Mouse (Mus musculus) hindbrain, embryonic 11.5 days (tissue): ENCODE results near the gene Pom121l2. TPM values are rescaled to one million over a fixed set of nuclear protein-coding genes. Genes with fewer than 3 reads are reported as not detected.

Source experiments
- ATAC-seq: fragments of 200-750 bp; cut with Nextera tagmentation; 2 replicates; pipeline ENCODE4 v1.8.0; 2017; ENCODE audit warnings: mild to moderate bottlenecking, moderate TSS enrichment, moderate library complexity; ENCODE audit not compliant: low FRiP score
- DNase-seq: peaks from one replicate; pipeline ENCODE4 v3.0.0-alpha.2; 2015; ENCODE audit warnings: low spot score
- H3K27ac ChIP-seq: fragments of 300-500 bp; sonication (generic); 2 replicates; pipeline ENCODE4 v1.5.1; 2014; ENCODE audit warnings: mild to moderate bottlenecking, low read depth, low read length
- H3K27me3 ChIP-seq: fragments of 300-500 bp; sonication (generic); 2 replicates; pipeline ENCODE4 v1.6.1; 2014; ENCODE audit warnings: mild to moderate bottlenecking, low read length, moderate library complexity, mixed read lengths; ENCODE audit not compliant: control insufficient read depth, insufficient read depth
- H3K36me3 ChIP-seq: fragments of 300-500 bp; sonication (generic); 2 replicates; pipeline ENCODE4 v1.6.1; 2014; ENCODE audit warnings: mild to moderate bottlenecking, low read length, moderate library complexity, mixed read lengths; ENCODE audit not compliant: control insufficient read depth, insufficient read depth
- H3K4me1 ChIP-seq: fragments of 300-500 bp; sonication (generic); replicated peaks from 2 replicates; pipeline ENCODE4 v1.6.1; 2014; ENCODE audit warnings: low read length, mixed read lengths; ENCODE audit not compliant: control insufficient read depth, insufficient read depth
- H3K4me2 ChIP-seq: fragments of 300-500 bp; sonication (generic); replicated peaks from 2 replicates; pipeline ENCODE4 v1.6.1; 2014; ENCODE audit warnings: mild to moderate bottlenecking, low read depth, low read length
- H3K4me3 ChIP-seq: fragments of 300-500 bp; sonication (generic); 2 replicates; pipeline ENCODE4 v1.5.1; 2014; ENCODE audit warnings: low read depth, low read length
- H3K9ac ChIP-seq: fragments of 300-500 bp; sonication (generic); 2 replicates; pipeline ENCODE4 v1.6.1; 2014; ENCODE audit warnings: low read depth, low read length
- H3K9me3 ChIP-seq: fragments of 300-500 bp; sonication (generic); 2 replicates; pipeline ENCODE4 v1.6.1; 2016; ENCODE audit warnings: low read length; ENCODE audit not compliant: control insufficient read depth
- WGBS: fragments of 180-500 bp; shearing (Covaris S2); extraction: QIAGEN DNeasy Blood & Tissue Kit; methylation state at CpG from one replicate; pipeline ENCODE4 v1.1.7; 2014; 5-methylcytosine and 5-hydroxymethylcytosine counted together
- polyA plus RNA-seq: library from polyadenylated mRNA; unstranded; fragments of >200 nt; fragmentation: Nextera tagmentation; extraction: Ambion mirVana; gene quantifications from 2 replicates; pipeline ENCODE4 v1.2.1, GENCODE M21; 2014

Pom121l2 gene
- polyA plus RNA-seq, 1 experiment from 2014 or later = 0.11 TPM

- no peak for ATAC-seq
- Histone ChIP-seq H3K4me1 (0 out of 2 replicates have a peak, but pooled peaks cover 2% of the 10 kb centered on the region), H3K4me2 (peak overlapping the region; percentile 85), H3K9me3 (no peaks in the 10 kb centered on the region), H3K36me3 (no peaks in the 10 kb centered on the region), H3K9ac (no peak overlapping the region), H3K27me3 (peaks cover 92% of the 10 kb centered on the region), H3K4me3 (peak overlapping the region; percentile 46), H3K27ac (no peak overlapping the region)
- no peak for DNase-seq
- WGBS = 2% methylated on average over 18 of the region's 18 CpGs
Measured at GRCm38 (mm10) chr13:22007121-22007510, 26.1 kb downstream of the Pom121l2 start.

DNA sequence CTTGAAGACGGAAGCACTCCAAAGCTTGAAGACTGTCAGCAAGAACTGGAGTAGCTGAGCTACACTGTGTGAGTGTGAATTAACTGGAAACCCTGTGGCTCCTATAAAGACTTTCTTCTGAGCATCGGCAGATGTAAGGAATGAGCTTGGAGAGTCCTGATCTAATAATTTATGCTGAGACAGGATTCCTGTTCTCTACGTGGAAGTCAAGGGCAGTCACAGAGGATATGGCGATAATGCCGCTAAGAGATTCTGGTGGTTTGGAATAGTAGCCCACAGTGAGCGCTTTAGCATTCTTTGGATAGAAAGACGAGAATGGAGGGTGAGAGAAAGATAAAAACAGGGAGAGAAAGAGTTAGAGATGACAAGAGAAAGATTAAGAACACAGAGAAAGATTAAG is 26.9 kb downstream of the Pom121l2 start:
- DNase-seq (no peak), ATAC-seq (no peak)
- no peak overlapping the region for H3K4me3 ChIP-seq
- peaks cover 91% of the 10 kb centered on the region for H3K27me3 ChIP-seq
- no peaks in the 10 kb centered on the region for H3K36me3 ChIP-seq
- no peak overlapping the region for H3K4me2 ChIP-seq
- H3K4me1 ChIP-seq = 0 out of 2 replicates have a peak, but pooled peaks cover 2% of the 10 kb centered on the region
- no peak overlapping the region for H3K9ac ChIP-seq
- H3K27ac ChIP-seq = no peak overlapping the region
- H3K9me3 ChIP-seq = no peaks in the 10 kb centered on the region
- WGBS = 49% methylated on average over 7 of the region's 7 CpGs

DNA sequence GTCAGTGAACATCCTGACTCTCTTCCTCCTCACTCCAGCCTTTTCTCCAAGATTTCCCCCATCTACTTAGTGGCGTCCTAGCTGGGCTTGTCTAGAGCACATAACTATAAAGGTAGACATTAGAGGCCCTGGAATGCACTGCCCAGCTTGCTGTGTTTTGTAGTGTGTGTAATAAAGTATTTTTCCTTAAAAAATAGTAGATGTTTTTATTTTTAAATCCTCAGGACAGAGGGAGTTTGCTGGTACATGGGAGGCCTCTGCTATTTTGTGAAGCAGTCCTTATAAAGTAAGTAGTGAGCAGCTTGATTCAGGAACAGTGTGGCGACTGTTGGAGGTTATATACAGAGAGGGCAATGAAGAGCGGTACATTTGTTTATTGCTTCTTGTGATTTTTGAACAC is 27.7 kb downstream of the Pom121l2 start:
- H3K27ac ChIP-seq = no peak overlapping the region
- DNase-seq (no peak), ATAC-seq (no peak)
- no peak overlapping the region for H3K4me2 ChIP-seq
- H3K36me3 ChIP-seq = no peaks in the 10 kb centered on the region
- H3K4me3 ChIP-seq = no peak overlapping the region
- peaks cover 88% of the 10 kb centered on the region for H3K27me3 ChIP-seq
- H3K9me3 ChIP-seq = no peaks in the 10 kb centered on the region
- H3K4me1 ChIP-seq = 0 out of 2 replicates have a peak, but pooled peaks cover 2% of the 10 kb centered on the region
- no peak overlapping the region for H3K9ac ChIP-seq
- 76% methylated on average over 3 of the region's 3 CpGs for WGBS

DNA sequence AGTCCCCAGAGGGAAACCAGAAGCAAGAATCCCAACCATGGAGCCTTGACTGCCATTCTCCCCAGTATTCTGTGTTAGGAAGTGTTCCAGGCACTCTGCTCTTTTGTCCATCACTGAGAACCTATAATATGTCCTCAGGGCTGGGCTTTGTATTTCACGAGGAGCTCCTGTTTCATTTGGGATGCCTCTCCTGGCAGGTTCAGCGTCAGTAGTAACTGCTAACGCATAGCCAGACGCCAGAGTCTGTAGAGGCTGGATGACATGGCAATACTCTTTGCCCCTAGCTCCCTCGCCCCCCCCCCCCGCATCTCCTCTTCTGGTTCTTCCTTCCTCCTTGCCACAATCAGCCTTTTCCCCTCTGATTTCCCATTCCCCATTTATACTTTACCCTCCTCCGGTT is 28.6 kb downstream of the Pom121l2 start, which contains the start of gene Prss16:
Gene Prss16 (minus strand): TSS at position 101 of the 400 bp plus-strand sequence.
- 32% methylated on average over 6 of the region's 7 CpGs for WGBS
- no peak for DNase-seq
- H3K9ac ChIP-seq = no peak within 1 kb of the TSS

GRCm38 (mm10) chr13:22013716-22014115 is 32.7 kb downstream of the Pom121l2 start:
- DNase-seq (no peak), ATAC-seq (no peak)
- Histone ChIP-seq H3K4me2 (no peak overlapping the region), H3K27ac (no peak overlapping the region), H3K9ac (no peak overlapping the region), H3K27me3 (peaks cover 61% of the 10 kb centered on the region), H3K9me3 (no peaks in the 10 kb centered on the region), H3K4me3 (no peak overlapping the region), H3K36me3 (no peaks in the 10 kb centered on the region), H3K4me1 (peaks cover 4% of the 10 kb centered on the region)
- 22% methylated on average over 13 of the region's 13 CpGs for WGBS

More for the DNA sequence above, 28.6 kb downstream of the Pom121l2 start, which contains the start of gene Prss16:
- ATAC-seq = no peak
- Histone ChIP-seq H3K36me3 (no peaks in the 10 kb centered on the region), H3K4me1 (peaks cover 6% of the 10 kb centered on the region), H3K4me2 (no peak within 1 kb of the TSS), H3K4me3 (no peak within 1 kb of the TSS), H3K27me3 (peaks cover 86% of the 10 kb centered on the region), H3K9me3 (no peaks in the 10 kb centered on the region), H3K27ac (no peak within 1 kb of the TSS)

GRCm38 (mm10) chr13:22014411-22014845 is 33.4 kb downstream of the Pom121l2 start:
- no peak overlapping the region for H3K4me3 ChIP-seq
- no peak overlapping the region for H3K27ac ChIP-seq
- H3K4me1 ChIP-seq = peaks cover 4% of the 10 kb centered on the region
- DNase-seq = peak; percentile 63
- H3K27me3 ChIP-seq = peaks cover 61% of the 10 kb centered on the region
- WGBS = 12% methylated on average over 17 of the region's 17 CpGs
- H3K4me2 ChIP-seq = no peak overlapping the region; the same call in 1 of the 2 replicates
- no peak for ATAC-seq
- H3K9me3 ChIP-seq = no peaks in the 10 kb centered on the region
- no peaks in the 10 kb centered on the region for H3K36me3 ChIP-seq
- H3K9ac ChIP-seq = no peak overlapping the region

GRCm38 (mm10) chr13:22015479-22016450 is 34.8 kb downstream of the Pom121l2 start:
- 16% methylated on average over 27 of the region's 27 CpGs for WGBS
- Histone ChIP-seq H3K36me3 (no peaks in the 10 kb centered on the region), H3K27ac (no peak overlapping the region), H3K4me1 (peaks cover 4% of the 10 kb centered on the region), H3K27me3 (peaks cover 55% of the 10 kb centered on the region), H3K9me3 (no peaks in the 10 kb centered on the region), H3K9ac (no peak overlapping the region), H3K4me3 (no peak overlapping the region), H3K4me2 (no peak overlapping the region)
- ATAC-seq = peak; percentile 70
- peak; percentile 86 for DNase-seq

DNA sequence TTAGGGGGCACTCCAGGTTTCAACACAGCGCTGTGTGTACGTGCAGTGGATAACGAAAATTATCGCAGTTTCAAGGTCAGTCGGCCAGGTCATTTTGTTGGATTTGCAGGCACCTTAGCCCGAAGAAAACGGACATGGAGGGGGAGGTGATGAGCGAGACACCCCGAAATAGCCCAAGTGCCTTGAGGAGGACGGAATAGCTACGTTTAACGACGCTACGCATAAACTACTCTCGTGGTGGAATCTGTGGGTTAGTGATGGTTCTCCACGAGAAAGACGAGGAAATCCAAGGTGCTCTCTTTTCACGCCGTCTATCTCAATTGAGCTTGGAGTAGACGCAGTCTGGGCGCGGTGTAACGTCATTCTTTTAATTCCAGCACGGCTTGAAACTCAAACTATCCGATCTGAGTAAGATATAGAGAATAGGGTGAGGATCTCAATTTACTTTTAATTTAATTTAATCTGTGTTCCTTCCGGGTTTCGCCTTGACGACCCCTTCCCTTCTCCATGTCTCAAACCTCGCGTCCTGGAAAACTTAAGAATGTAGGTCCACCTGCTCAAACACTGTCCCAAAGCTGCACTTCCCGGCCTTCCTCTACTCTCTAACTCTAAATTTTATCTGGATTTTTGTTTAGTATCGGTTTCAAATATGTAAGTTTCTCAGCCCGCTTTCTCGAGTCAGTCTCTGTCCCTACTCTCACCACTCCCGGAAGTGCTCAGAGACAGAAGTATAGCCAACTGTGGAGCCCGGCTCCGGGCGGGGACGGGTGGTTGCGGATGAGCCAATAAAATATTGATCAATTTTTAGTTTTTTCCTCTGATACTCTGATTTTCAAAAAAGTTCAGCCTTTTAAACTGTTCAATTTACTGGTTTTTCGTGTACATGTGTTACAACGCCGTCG is 39.2 kb downstream of the Pom121l2 start:
- H3K27ac ChIP-seq = no peak overlapping the region
- H3K36me3 ChIP-seq = no peaks in the 10 kb centered on the region
- peak overlapping the region; percentile 33; the same call in 1 of the 2 replicates for H3K9ac ChIP-seq
- peak overlapping the region; percentile 68 for H3K4me2 ChIP-seq
- no peaks in the 10 kb centered on the region for H3K9me3 ChIP-seq
- ATAC-seq (peak; percentile 59; the same call in 1 of the 2 replicates), DNase-seq (peak; percentile 52)
- peak overlapping the region; percentile 44 for H3K4me3 ChIP-seq
- peaks cover 24% of the 10 kb centered on the region for H3K27me3 ChIP-seq
- under 1% methylated on average over 44 of the region's 44 CpGs for WGBS
- no peaks in the 10 kb centered on the region for H3K4me1 ChIP-seq
